Mouse (Mus musculus): ENCODE data around the gene Schip1.

The Schip1 gene

DNA sequence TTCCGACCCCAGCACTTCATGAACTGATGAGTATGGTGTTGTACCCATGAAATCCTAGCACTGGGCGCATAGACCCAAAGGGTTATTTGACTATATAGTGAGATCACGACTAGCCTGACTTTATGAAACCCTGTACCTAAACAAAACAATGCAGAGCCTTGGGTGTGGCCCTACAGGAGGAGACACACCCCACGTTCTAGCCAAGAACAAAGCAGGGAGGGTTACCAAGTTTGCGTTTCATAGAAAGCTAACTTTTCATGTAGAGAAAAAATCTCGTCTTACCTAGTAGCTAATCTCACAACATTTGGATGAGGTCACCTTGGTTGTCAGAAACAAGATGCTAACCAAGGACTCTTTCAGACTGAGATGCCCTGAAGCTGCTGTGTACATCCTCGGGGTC lies 411.7 kb downstream of the Schip1 start:
- DNase-seq (ENCODE audit: low spot score): no peak

DNA sequence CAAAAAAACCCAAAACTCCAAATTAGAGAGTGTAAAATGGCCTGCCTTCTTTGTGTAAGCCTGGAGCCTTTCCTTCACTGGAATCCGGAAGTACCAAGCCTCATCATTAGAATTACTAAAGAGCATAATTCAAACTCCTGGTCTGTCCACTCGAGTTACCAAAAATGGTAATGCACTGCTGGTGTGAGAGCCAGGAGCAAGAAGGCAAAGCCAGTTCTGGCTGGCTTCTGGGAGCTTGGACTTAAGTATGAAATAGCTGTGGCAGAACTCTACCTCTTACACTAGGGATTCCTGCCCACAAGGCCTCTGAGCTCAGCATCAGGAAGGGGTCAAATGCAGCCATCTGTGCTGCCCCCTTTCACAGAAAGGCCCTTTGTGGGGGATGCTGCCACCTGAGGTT lies 412.9 kb downstream of the Schip1 start:
- DNase-seq (ENCODE audit: low spot score): no peak

DNA sequence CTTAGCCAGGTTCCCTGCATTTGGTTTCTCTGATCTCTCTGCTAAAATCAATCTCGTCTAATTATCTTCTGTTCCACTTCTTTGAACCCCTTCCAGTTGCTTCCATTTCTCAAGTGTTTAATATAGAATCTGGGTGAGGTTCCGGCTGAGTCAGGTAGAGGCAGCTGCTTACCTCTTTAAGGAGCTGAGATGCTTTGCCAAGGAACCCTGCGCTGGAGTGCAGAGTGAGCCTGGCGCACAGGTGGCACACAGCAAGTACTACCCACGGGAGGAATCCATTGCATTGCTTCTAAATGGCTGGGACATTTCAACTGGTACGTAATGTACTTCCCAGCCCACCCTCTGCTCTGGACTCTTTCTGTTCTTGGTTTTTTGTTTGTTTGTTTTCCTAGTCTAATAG lies 414.7 kb downstream of the Schip1 start:
- DNase-seq (ENCODE audit: low spot score): no peak

DNA sequence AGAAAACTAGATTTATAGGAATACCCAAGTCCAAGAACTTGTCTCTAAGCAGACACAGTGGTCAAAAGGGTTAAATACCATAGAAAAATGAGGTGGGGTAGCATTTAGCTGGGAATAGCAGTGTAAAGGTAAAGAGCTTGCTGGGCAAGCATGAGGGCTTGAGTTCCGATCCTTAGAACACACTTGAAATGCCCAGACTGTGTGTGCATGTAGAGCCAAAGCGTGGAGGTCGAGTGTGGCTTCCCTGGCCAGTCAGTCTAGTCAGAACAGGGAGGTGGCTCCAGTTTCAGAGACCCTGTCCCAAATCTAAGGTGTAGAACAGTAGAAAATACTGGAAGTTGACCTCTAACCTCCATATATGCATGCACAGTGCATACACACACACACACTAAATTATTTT lies 418.9 kb downstream of the Schip1 start:
- no peak for DNase-seq (ENCODE audit: low spot score)

DNA sequence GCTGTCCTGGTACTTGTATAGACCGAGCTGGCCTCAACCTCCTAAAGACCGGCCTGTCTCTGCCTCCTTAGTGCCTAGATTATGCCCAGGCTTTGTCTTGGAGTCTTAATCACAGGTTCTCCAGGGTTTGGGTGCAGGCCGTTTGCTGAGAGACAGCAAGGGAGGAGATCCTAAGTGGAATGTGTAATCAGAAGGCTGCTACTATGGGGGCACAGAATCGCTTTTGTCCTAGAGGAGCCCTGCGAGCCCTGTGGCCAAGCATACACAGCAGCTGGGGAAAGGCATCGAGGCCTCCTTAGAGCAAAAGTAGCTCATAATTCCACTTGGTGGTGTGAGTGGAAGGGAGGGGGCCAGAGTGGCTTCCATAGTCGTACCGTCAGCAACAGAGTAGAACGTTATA lies 419.4 kb downstream of the Schip1 start:
- no peak for DNase-seq (ENCODE audit: low spot score)

DNA sequence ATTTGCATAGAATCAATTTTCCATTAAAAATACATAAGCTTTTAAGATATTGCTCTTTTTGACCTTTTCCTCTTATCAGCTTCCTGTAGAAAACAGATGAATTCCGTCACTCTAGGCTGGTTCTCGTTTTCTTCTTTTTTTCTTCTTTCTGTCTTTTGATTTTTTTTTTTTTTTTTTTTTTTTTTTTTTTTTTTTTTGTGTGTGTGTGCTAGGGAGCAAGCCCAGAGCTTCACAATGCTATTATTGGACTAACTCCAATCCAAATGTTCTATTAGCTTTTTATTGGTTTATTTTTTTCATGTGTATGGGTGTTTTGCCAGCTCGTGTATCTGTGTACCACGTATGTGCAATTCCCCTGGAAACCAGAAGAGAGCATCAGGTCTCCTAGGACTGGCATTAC lies 420.0 kb downstream of the Schip1 start:
- no peak for DNase-seq (ENCODE audit: low spot score)

DNA sequence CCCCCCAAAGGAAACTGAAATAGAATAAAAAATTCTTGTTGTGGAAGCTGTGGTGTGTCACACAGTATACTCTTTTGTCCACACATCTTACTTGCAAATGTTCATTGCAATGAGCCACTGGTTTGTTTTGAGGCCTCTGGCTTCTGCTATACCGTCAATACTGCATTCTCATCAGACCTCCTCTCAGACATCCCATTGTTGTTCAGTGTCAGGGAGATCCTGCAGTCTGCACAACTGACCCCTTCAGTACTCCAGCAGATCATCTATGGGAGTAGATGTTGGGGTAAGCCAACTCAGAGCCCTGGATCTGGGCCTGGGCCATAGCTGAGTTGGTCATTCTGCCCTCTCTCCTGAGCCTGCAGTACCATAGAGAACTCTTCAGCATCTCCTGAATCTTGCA lies 423.0 kb downstream of the Schip1 start:
- no peak for DNase-seq (ENCODE audit: low spot score)

DNA sequence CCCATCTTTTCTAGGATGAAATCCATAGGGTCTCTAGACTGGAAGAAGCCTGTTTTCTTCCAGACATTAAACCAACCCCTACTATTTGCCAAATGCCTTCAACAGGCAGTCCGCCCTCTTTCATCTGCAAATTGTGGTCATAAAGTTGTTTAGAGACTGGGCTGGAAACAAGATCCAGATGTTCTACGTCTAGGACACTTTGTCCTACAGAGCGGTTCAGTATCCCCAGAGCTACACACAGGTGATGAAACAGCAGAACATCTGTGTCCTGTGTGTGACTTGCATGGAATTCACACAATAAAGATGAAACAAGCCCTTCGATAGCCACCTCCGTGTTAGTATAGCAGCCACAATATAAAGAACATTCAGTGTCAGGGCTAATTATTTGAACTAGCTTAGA lies 423.7 kb downstream of the Schip1 start:
- no peak for DNase-seq (ENCODE audit: low spot score)

DNA sequence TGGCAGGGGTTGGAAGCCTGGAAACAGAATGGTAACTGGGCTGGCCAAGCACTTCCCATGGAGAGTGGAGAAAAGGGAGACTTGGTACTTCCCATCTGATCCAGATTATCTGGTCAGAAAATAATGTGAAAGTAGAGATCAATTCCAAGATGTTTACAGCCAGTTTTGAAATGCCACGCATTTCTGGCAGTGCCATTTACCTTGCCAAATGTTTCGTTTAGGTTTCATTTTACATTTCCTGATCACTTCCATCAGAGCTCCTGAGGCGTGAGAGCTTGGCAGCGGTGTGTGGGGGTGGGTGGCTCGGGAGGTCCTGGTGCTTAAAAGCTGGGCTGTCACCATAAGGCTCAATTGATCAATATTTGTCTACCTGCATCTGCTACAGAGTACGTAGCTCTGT lies 426.9 kb downstream of the Schip1 start:
- DNase-seq (ENCODE audit: low spot score): no peak

DNA sequence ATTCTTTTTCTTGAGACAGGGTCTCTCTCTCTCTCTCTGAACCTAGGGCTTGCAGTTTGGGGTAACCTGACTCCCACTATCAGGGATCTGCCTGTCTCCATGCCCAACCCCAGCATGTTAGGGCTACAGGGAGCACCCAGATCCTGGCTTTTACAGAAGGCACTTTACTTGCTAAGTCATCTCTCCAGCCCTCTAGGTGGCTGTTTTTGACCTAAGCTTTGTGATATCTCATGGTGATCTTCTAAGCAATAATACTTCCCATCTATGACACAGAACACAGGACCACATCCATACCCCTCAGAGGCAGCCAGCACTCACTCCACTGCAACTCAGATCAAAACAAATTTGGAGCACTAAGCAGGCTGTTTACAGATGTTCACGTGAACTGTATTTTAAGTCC lies 427.5 kb downstream of the Schip1 start:
- no peak for DNase-seq (ENCODE audit: low spot score)

DNA sequence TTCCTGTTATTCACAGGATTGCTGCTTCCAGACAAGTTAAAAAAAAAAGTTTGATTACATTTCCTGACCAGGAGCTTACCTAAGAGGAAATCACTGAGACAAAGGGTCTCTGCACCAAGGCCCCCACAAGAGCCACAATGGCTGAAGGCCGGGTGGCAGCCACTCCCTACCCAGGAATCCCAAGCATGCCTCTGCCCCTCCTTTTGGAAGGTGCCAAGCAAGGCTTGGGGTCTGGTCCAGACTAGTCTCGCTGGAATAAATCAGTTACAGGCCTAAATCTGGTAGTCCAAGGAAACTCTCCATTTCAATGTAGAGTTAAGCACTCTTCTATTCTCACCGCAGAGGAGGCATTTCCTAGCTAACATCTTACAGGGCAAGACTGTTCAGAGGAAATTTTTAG lies 427.9 kb downstream of the Schip1 start:
- DNase-seq (ENCODE audit: low spot score): no peak

DNA sequence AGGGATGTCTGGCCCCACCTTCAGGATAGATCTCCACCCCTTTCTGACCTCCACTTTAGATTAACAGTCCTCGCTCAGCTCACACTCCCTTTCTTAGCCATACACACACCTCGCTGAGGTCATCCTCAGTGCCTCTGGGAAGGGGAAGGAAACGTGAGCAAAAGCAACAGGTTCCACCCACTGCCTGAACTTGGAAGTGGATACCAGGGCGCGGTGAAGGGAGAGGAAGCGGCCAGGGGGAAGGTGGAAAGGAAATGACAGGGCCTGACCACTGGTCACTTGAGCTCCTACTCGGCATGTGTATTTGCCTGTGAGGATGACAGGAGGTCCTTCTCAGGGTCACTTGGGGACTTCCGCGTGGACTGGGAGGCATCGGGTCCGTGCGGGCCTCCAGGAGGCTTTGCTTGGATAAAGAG lies 428.6 kb downstream of the Schip1 start:
- no peak for DNase-seq (ENCODE audit: low spot score)

DNA sequence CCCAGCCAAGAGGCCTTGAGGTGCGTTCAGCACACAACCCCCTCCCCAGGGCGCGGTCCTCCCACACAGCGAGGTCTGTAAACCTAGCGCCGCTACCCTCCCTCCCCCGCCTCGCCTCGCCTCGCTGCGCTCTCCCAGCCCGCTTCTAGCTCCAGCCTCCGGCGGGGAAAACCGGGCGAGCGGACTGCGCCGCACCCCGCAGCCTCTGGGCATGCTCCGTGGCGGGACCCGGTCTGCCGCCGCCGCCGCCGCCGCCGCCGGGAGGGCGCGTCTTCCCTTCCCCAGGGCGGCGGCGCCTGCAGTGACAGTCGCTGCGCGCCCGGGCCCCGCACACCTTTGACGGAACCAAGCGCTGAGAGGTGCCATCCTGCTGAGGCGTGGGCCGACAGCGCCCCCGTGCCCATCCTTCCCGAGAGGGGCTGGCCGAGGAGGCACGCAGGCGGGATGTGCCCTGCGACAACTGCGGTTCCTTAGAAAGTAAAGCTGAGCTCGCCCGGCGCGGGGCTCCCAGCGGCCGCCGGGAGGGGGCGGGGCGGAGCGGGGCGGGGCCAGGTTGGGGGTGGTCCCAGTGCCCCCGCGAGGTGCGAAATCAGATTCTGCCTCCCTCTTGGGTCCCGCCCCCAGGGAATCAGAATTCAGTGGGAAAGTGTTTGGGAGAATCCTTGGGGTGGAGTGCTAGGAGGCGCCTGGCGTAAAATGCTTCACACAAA lies 429.1 kb downstream of the Schip1 start:
- peak; percentile 60 for DNase-seq (ENCODE audit: low spot score)

DNA sequence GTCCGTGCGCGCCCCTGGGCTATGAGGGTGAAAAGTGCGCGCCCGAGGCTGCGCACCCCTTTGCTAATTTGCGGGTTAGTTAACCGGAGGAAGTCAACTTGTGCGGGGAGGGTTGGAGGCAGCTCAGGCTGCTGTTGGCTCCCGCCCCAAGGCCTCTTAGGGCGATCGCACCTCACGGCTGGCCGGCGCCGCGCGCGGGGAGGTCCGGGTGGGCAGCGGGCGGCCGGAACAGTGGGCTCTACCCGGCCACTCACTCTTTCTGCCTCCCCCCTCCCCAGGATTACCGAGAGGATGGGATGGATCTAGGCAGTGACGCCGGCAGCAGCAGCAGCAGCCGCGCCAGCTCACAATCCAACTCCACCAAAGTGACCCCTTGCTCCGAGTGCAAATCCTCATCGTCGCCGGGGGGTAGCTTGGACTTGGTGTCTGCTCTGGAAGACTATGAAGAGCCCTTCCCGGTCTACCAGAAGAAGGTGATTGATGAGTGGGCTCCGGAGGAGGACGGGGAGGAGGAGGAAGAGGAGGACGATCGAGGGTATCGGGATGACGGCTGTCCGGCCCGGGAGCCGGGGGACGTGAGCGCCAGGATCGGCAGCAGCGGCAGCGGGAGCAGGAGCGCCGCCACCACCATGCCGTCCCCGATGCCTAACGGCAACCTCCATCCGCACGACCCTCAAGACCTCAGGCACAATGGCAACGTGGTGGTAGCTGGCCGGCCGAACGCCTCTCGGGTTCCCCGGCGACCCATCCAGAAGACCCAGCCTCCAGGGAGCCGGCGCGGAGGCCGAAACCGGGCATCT lies 429.9 kb downstream of the Schip1 start:
- peak; percentile 9 for DNase-seq (ENCODE audit: low spot score)

DNA sequence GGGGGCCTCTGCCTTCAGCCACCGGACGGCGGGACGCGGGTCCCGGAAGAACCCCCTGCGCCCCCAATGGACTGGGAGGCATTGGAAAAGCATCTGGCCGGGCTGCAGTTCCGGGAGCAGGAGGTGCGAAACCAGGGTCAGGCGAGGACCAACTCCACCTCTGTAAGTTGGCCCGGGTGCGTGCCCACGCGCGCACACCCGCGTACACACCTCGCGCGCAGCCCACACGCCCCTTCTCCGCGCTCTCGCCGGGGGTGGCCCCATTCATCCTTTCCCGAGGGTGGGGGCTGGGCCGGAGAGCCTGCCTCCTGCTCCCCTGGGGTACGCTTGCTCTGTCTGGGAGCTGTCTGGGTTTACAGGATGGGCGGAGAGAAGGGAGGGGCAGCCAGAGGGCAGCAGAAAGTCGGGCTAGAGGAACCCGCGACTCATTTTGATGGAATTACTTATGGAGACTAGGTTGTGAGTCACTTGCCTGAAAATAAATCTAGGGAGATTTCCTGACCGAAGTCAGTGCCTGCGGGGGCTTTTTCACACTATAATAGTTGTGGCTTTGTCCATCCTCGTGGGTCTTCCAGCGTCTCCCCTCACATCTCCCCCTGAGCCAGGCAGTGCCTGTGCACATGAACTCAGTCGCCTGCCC lies 430.6 kb downstream of the Schip1 start:
- peak; percentile 8 for DNase-seq (ENCODE audit: low spot score)

DNA sequence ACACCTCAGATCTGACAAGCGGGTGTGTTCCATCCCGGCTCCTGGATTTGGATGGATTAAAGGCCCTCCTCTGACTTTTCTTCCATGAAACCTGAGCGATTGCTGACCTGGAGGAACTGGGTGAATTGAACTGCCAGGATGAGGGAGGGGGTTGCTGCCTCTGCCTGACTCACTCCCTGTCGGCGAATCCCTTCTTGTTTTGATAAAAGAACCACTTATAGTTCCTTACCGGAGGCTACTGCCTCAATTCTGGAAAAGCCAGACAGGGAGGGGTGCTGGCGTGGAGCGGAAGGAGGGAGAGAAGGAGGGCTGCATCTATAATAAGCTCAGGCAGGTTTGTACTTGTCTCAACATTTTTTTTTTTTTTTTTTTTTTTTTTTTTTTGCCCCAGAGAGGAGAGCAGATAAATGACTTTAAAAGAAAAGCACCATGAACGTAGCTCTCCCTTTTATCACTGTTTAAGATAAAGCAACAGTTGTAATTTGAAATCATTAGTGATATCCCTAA lies 431.2 kb downstream of the Schip1 start:
- DNase-seq (ENCODE audit: low spot score): no peak

DNA sequence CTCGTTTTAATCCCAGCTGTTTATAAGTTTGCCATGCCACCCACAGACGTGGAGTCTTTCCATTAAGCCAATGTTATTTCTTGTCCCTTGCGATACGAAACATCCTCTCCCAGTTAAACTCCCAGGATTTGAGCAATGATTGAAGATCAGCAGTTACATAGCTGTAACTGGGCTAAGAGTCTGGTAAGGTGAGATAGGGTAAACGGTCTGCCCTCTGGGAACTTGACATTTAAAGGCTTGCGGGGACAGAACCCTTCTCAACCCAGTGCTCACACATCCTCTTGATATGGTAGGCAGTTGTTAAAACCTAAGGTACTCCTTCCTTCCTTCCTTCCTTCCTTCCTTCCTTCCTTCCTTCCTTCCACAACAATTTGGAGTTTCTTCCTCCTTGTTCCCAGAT lies 431.9 kb downstream of the Schip1 start:
- no peak for DNase-seq (ENCODE audit: low spot score)

DNA sequence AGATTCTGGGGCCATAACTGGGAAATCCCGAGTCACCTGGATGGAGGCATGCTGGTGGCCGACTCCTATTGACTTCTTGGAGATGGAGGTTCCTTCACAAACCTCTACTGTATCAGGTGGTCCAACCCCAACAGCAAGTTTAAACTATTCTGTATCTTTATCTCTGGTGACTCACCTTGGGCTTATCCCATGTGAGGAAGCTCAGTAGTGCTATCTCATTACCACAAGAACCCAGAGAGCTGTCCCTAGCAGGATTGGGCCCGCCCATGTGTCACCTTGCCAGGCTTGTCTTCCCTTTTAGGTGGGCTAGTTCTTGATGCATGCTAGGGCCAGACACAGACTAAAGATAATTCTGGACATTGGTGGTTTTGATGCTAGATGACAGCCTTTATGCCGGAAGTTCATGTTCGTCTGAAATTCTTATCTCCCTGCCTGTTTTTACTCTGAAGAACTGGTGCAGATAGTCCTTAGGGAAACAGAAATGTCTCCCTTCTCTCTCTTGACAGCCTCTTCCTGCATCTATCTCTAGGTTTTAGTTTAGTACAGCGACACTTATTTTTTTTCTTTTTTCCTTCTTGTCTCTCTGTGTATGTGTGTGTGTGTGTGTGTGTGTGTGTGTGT lies 435.0 kb downstream of the Schip1 start:
- no peak for DNase-seq (ENCODE audit: low spot score)

DNA sequence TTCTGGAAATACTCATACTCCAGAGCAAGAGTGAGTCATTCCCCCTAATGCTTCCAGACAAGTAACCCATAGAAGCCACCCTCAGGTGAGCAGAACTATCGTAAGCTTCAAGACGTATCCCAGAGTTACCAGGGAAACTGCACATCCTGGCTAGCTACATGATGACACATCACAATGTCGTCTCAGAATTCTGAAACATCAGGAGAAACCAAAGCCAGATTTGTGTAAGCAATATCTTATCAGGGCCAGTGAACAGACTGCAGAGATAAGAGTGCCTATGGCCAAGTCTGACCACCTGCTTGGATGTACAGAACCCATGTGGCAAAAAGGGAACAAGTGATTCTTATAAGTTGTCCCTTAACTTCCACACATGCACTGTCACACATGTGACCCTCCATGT lies 440.2 kb downstream of the Schip1 start:
- no peak for DNase-seq (ENCODE audit: low spot score)

DNA sequence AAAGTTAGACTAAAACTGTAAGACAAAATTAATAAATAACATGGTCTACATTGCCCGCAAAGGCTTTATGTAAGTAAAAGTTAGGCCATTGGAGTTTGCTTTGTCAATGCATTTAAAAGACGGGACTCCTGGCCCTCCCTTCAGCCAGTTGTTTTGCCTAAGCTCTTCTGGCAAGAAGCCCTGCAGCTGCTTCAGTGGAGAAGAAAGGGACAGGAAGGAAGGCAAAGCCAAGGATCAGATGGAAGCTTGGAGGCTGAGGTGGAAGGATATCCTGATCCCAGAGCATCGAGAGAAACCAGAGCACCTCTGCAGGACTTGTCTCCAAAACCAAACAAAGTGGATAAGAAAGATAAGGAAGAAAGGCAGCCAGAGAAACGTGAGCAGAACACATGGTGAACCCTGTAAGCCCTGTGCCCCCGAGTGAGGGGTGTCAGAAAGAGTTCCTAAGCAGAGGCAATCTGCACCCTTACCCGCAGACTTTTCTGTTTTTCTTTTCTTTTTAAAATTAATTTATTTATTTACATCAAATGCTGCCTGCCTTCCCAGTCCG lies 442.2 kb downstream of the Schip1 start:
- no peak for DNase-seq (ENCODE audit: low spot score)

DNA sequence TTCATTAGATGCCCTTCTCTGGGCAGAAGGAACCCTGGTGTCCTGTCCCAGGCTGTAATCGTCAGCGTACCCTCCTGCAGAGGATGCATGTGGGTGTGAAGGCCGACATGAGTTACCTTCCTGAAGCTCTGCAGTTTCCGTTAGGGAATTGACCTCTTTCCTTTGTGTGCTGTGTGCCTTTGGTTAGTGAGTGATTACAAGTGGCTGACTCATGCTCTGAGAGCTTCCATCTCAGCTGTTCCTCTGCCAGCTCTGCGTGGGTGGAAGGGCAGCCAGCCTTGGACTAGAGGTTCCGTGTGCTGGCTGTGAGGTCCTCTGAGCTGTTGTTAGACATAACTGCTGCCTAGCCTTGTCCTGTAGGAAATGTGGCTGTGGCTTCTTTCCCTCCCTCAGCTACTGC lies 444.0 kb downstream of the Schip1 start:
- DNase-seq (ENCODE audit: low spot score): no peak

DNA sequence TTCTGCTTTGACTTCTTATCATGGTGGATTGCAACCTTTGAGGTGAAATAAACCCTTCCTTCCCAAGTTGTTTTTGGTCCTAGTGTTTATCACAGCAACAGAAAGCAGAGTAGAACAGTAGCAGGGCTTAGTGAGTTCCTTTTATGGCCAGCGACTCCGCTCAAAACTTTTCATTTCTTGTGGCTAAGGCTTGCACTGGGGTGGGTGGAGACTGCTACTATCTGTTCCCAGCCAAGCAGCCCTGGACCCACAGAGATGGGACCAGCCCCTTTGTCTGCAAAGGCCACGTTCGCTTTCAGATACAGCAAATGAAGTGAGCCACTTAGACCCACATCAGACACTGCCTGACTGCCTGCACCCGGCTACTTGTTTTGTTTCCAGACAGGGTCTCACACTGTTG lies 446.3 kb downstream of the Schip1 start:
- no peak for DNase-seq (ENCODE audit: low spot score)
